Mouse (Mus musculus): Measurements from ENCODE around the gene Igf2bp1. TPM values are rescaled to one million over a fixed set of nuclear protein-coding genes. Genes with fewer than 3 reads are reported as not detected.

The Igf2bp1 gene
- total and polyA plus RNA-seq, 2 experiments from 2014 or later = 2.5 to 3.3 TPM

GRCm38 (mm10) chr11:95907805-95908524 lies 97.8 kb downstream of the Igf2bp1 start:
- WGBS = 92% methylated on average over 5 of the region's 5 CpGs
- peaks cover 26% of the 10 kb centered on the region for H3K27me3 ChIP-seq (ENCODE audit: insufficient read depth, low read length)
- H3K4me3 ChIP-seq (ENCODE audit: low read depth, low read length) = no peak overlapping the region
- H3K9ac ChIP-seq = no peak overlapping the region
- H3K4me2 ChIP-seq (ENCODE audit: low read depth) = no peak overlapping the region
- TF ChIP-seq CTCF (IDR thresholded peaks at IDR 0.05; ENCODE audit: low read depth) = no peak
- no peaks in the 10 kb centered on the region for H3K9me3 ChIP-seq (ENCODE audit: low read length)
- no peaks in the 10 kb centered on the region for H3K36me3 ChIP-seq (ENCODE audit: insufficient read depth)
- ATAC-seq = no peak
- H3K27ac ChIP-seq (ENCODE audit: low read depth, low read length) = no peak overlapping the region
- DNase-seq = no peak
- no peaks in the 10 kb centered on the region for H3K4me1 ChIP-seq (ENCODE audit: insufficient read depth)

Small RNA genes lying within 50 kb of the gene (microRNA-seq; reads per million reads assigned to microRNA genes)
- 0 to 0.37 reads per million in 2 experiments for gene Mir3063

Other genes with a start within 250 kb of the Igf2bp1 start
- gene Phospho1, start 181.4 kb downstream of the Igf2bp1 start, total RNA-seq (2014; rRNA removed) = 0.90 and 2.7 TPM in 2 replicates
- gene Phospho1, start 181.4 kb downstream of the Igf2bp1 start, polyA plus RNA-seq (2015; fragmentation: Nextera tagmentation; extraction: Ambion mirVana) = not detected in 2 replicates
- gene Gngt2, start 168.7 kb downstream of the Igf2bp1 start, total RNA-seq (2014; rRNA removed) = 1.0 and 1.6 TPM in 2 replicates
- gene Gngt2, start 168.7 kb downstream of the Igf2bp1 start, polyA plus RNA-seq (2015; fragmentation: Nextera tagmentation; extraction: Ambion mirVana) = 1.9 and 2.9 TPM in 2 replicates
- gene Abi3, start 163.5 kb downstream of the Igf2bp1 start, total RNA-seq (2014; rRNA removed) = 0.19 and 0.62 TPM in 2 replicates
- 1.4 and 1.5 TPM in 2 replicates for gene Abi3, start 163.5 kb downstream of the Igf2bp1 start, polyA plus RNA-seq (2015; fragmentation: Nextera tagmentation; extraction: Ambion mirVana)
- not detected in 2 replicates for gene B4galnt2, start 91.0 kb downstream of the Igf2bp1 start, total RNA-seq (2014; rRNA removed)
- gene B4galnt2, start 91.0 kb downstream of the Igf2bp1 start, polyA plus RNA-seq (2015; fragmentation: Nextera tagmentation; extraction: Ambion mirVana) = not detected in 2 replicates
- gene Gip, start 18.6 kb upstream of the Igf2bp1 start, total RNA-seq (2014; rRNA removed) = not detected in 2 replicates
- gene Gip, start 18.6 kb upstream of the Igf2bp1 start, polyA plus RNA-seq (2015; fragmentation: Nextera tagmentation; extraction: Ambion mirVana) = not detected in 2 replicates
- gene Snf8, start 28.9 kb upstream of the Igf2bp1 start, total RNA-seq (2014; rRNA removed) = 36.5 and 36.7 TPM in 2 replicates
- 112 and 120 TPM in 2 replicates for gene Snf8, start 28.9 kb upstream of the Igf2bp1 start, polyA plus RNA-seq (2015; fragmentation: Nextera tagmentation; extraction: Ambion mirVana)
- gene Ube2z, start 59.4 kb upstream of the Igf2bp1 start, total RNA-seq (2014; rRNA removed) = 54.9 and 56.2 TPM in 2 replicates
- gene Ube2z, start 59.4 kb upstream of the Igf2bp1 start, polyA plus RNA-seq (2015; fragmentation: Nextera tagmentation; extraction: Ambion mirVana) = 29.4 and 35.4 TPM in 2 replicates
- 348 and 355 TPM in 2 replicates for gene Atp5g1, start 69.7 kb upstream of the Igf2bp1 start, total RNA-seq (2014; rRNA removed)
- gene Atp5g1, start 69.7 kb upstream of the Igf2bp1 start, polyA plus RNA-seq (2015; fragmentation: Nextera tagmentation; extraction: Ambion mirVana) = 925 and 1,026 TPM in 2 replicates
- not detected in 2 replicates for gene Calcoco2, start 106.0 kb upstream of the Igf2bp1 start, total RNA-seq (2014; rRNA removed)
- gene Calcoco2, start 106.0 kb upstream of the Igf2bp1 start, polyA plus RNA-seq (2015; fragmentation: Nextera tagmentation; extraction: Ambion mirVana) = 0.10 TPM in 1 of 2 replicates, not detected in the other
- 0.43 and 0.54 TPM in 2 replicates for gene Ttll6, start 127.8 kb upstream of the Igf2bp1 start, total RNA-seq (2014; rRNA removed)
- gene Ttll6, start 127.8 kb upstream of the Igf2bp1 start, polyA plus RNA-seq (2015; fragmentation: Nextera tagmentation; extraction: Ambion mirVana) = 0.19 and 0.31 TPM in 2 replicates
- not detected in 2 replicates for gene Hoxb13, start 188.4 kb upstream of the Igf2bp1 start, total RNA-seq (2014; rRNA removed)
- gene Hoxb13, start 188.4 kb upstream of the Igf2bp1 start, polyA plus RNA-seq (2015; fragmentation: Nextera tagmentation; extraction: Ambion mirVana) = not detected in 2 replicates

Data from forebrain, postnatal 0 days (tissue).